Mouse (Mus musculus) adrenal gland, postnatal 36 days (tissue): Measurements from ENCODE around the gene Mepe. TPM values are rescaled to one million over a fixed set of nuclear protein-coding genes. Genes with fewer than 3 reads are reported as not detected.
A peak's percentile ranks its signal among the peaks of the same experiment; 100 is the strongest.

Source experiments
- DNase-seq, 2 experiments: peaks; one replicate each; pipeline ENCODE4 v3.0.0; 2021; ENCODE audit warnings: mixed read lengths in 1 of 2
- microRNA-seq: library from miRNA; unstranded; fragments of <30 nt; microRNA quantifications from one replicate; pipeline ENCODE4 v1.2.0, GENCODE M21; 2021
- total RNA-seq, 2 experiments: library from RNA; stranded (reverse); gene quantifications; 2 replicates each; pipeline ENCODE4 v1.2.3; 2021

The Mepe gene
- total RNA-seq, 2 experiments from 2014 or later: not detected

GRCm38 (mm10) chr5:104351874-104352273 lies 26.7 kb downstream of the Mepe start:
- DNase-seq: no peak

GRCm38 (mm10) chr5:104357575-104357974 lies 32.4 kb downstream of the Mepe start:
- DNase-seq: no peak

GRCm38 (mm10) chr5:104358592-104358991 lies 33.5 kb downstream of the Mepe start:
- no peak for DNase-seq

- DNase-seq: no peak
Measured at GRCm38 (mm10) chr5:104359257-104359656, 34.1 kb downstream of the Mepe start.

- DNase-seq: no peak
Measured at GRCm38 (mm10) chr5:104370580-104370979, 45.5 kb downstream of the Mepe start.

GRCm38 (mm10) chr5:104371284-104371683 lies 46.2 kb downstream of the Mepe start:
- DNase-seq: no peak

- DNase-seq: no peak
Measured at GRCm38 (mm10) chr5:104373648-104374307, 48.6 kb downstream of the Mepe start.

GRCm38 (mm10) chr5:104374308-104374660 lies 49.2 kb downstream of the Mepe start:
- peak; percentile 89 to 90 for DNase-seq

GRCm38 (mm10) chr5:104375132-104375531 lies 50.0 kb downstream of the Mepe start:
- no peak for DNase-seq

- no peak for DNase-seq
Measured at GRCm38 (mm10) chr5:104376890-104377289, 51.8 kb downstream of the Mepe start.

- peak; percentile 58 to 62 for DNase-seq
Measured at GRCm38 (mm10) chr5:104380574-104380973, 55.4 kb downstream of the Mepe start.

- DNase-seq: no peak
Measured at GRCm38 (mm10) chr5:104381671-104382070, 56.5 kb downstream of the Mepe start.

GRCm38 (mm10) chr5:104384540-104384939 lies 59.4 kb downstream of the Mepe start:
- no peak for DNase-seq

GRCm38 (mm10) chr5:104385521-104385920 lies 60.4 kb downstream of the Mepe start:
- DNase-seq: no peak

- no peak for DNase-seq
Measured at GRCm38 (mm10) chr5:104386908-104387307, 61.8 kb downstream of the Mepe start.

Small RNAs within 50 kb of the gene (microRNA-seq; reads per million reads assigned to microRNA genes)
- gene Gm23616: not detected

Other genes starting within 250 kb of the Mepe start
- not detected for gene Gm17660, start 247.7 kb upstream of the Mepe start, total RNA-seq
- gene Sparcl1, start 211.6 kb upstream of the Mepe start, total RNA-seq: 10 to 100 TPM; 24.9 to 34.7 TPM
- not detected for gene Dspp, start 154.6 kb upstream of the Mepe start, total RNA-seq
- gene Dmp1, start 122.7 kb upstream of the Mepe start, total RNA-seq: not detected
- gene Ibsp, start 26.2 kb upstream of the Mepe start, total RNA-seq: not detected
- 100 to 1,000 TPM; 126 to 196 TPM for gene Spp1, start 109.8 kb downstream of the Mepe start, total RNA-seq
- gene Pkd2, start 134.1 kb downstream of the Mepe start, total RNA-seq: 10 to 100 TPM; 43.4 to 44.1 TPM
- gene BC005561, start 183.0 kb downstream of the Mepe start, total RNA-seq: 10 to 100 TPM in 1 of 2 experiments, 1 to 10 TPM in 1; 8.8 to 12.6 TPM